Mouse (Mus musculus): Measurements from ENCODE around the gene Snrnp200. TPM values are rescaled to one million over a fixed set of nuclear protein-coding genes. Genes with fewer than 3 reads are reported as not detected.
A peak's percentile ranks its signal among the peaks of the same experiment; 100 is the strongest.

Snrnp200 gene
- polyA plus RNA-seq, 1 experiment from 2014 or later: 54.0 TPM

DNA sequence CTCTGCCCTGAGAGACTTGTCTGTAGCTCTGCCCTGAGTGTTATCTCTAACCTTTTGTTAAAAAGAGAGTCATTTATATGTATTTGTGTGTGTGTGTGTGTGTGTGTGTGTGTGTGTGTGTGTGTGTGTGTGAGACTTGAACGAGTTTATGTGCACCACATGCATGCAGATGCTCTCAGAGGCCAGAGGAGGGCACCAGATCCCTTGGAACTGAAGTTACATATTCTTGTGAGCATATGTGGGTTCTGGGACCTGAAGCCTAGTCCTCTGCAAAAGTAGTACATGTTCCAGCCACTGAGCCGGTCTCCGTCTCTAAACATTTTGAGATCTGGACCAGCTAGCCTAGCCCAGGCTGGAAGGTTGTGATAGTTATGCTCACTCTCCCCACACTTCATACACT lies 17.1 kb downstream of the Snrnp200 start:
- WGBS: 96% methylated on average over 3 of the region's 3 CpGs
- H3K4me3 ChIP-seq: no peak overlapping the region

DNA sequence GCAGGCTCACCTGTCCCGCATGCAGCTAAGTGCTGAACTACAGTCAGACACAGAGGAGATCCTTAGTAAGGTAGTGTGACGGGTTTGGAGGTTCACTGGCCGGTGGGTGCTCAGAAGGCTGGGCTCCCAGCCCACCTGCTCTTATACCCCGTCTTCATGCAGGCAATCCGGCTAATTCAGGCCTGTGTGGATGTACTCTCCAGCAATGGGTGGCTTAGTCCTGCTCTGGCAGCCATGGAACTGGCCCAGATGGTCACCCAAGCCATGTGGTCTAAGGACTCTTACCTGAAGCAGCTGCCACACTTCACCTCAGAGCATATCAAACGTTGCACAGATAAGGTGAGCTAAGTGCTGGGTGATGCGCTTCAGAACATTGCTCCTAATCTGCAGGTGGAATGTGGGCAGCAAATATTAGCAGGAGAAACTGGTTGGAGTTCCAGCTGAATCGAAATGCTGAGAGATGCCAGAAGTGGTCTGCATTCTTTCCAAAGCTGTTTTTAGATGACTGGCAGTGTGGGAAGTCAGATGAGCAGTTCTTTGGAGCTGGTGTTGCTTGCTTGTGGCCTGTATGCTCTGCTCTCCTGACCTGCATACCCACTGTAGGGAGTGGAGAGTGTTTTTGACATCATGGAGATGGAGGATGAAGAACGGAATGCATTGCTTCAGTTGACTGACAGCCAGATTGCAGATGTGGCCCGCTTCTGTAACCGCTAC lies 29.9 kb downstream of the Snrnp200 start:
- Histone ChIP-seq H3K9me3 (no peaks in the 10 kb centered on the region), H3K36me3 (peaks cover 90% of the 10 kb centered on the region), H3K4me1 (no peaks in the 10 kb centered on the region), H3K27ac (no peak overlapping the region), H3K4me3 (no peak overlapping the region), H3K4me2 (no peak overlapping the region), H3K27me3 (no peaks in the 10 kb centered on the region), H3K9ac (no peak overlapping the region)
- 85% methylated on average over 11 of the region's 11 CpGs for WGBS
- no peak for ATAC-seq (ENCODE audit: borderline replicate concordance, extremely low read depth, low FRiP score, low TSS enrichment)

More for the DNA sequence above, 17.1 kb downstream of the Snrnp200 start:
- Histone ChIP-seq H3K27me3 (no peaks in the 10 kb centered on the region), H3K9me3 (no peaks in the 10 kb centered on the region), H3K4me2 (no peak overlapping the region), H3K4me1 (no peaks in the 10 kb centered on the region), H3K27ac (no peak overlapping the region), H3K36me3 (peaks cover 95% of the 10 kb centered on the region), H3K9ac (no peak overlapping the region)
- no peak for ATAC-seq (ENCODE audit: borderline replicate concordance, extremely low read depth, low FRiP score, low TSS enrichment)

DNA sequence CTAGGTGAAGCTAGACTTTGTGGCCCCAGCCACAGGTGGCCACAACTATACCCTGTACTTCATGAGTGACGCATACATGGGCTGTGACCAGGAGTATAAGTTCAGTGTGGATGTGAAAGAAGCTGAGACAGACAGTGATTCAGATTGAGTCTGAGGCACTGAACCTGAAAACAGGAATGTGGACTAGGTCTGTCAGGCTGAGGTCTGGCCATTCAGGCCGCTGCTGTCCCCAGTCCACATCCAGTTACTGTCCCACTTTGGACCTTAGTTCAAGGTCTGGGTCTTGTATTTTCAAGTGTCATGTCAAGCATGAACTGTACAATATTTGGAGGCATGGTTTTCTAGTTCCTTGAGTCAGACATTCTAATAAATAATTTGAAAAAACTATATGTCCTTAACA lies 31.9 kb downstream of the Snrnp200 start:
- WGBS: 96% methylated on average over 2 of the region's 2 CpGs
- Histone ChIP-seq H3K4me3 (no peak overlapping the region), H3K27ac (no peak overlapping the region), H3K27me3 (no peaks in the 10 kb centered on the region), H3K9ac (no peak overlapping the region), H3K36me3 (peaks cover 88% of the 10 kb centered on the region), H3K4me1 (no peaks in the 10 kb centered on the region), H3K4me2 (no peak overlapping the region), H3K9me3 (no peaks in the 10 kb centered on the region)
- no peak for ATAC-seq (ENCODE audit: borderline replicate concordance, extremely low read depth, low FRiP score, low TSS enrichment)

DNA sequence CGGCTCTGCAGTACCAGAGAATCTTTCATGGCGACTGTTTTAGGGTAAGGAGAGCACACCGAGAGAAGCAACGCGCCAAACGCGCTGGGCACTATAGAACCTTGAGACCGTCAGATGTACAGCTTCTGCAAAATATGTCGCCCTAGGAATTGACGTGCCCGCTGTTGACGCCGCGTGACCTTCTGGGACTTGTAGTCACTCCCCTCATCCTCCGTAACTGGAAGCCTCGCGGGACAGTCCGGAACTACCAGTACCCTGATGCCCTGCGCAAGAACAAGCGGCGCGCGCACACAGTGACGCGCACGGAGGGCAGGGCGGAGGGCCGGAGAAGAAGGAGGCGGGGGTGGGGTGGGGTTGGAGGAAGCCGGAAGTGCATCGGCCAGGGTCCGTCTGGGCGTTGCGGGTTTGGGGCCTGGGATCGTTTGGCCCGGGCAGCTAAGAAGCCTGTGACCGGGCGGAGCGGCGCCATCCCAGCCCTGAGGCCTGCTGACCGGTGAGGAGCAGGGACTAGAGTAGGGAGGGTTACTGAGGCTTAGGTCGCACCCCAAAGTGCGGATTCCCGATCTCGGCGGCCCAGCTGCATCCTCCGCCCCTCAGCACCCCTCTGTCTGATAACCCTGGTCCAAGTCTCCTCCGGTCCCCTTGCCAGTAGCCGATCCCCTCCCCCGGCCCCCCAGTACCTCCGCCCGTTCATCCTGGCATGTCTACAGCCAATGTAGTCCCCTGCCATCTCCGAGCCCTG lies 39.6 kb downstream of the Snrnp200 start, which contains the start of the genes Ciao1 and Tmem127:
Gene Ciao1, minus strand, starts transcription at position 225 of the 742 bp plus-strand sequence.
Gene Tmem127, plus strand, starts transcription at position 317 of the 742 bp plus-strand sequence.
- no peaks in the 10 kb centered on the region for H3K9me3 ChIP-seq
- H3K36me3 ChIP-seq: peaks cover 35% of the 10 kb centered on the region
- H3K4me2 ChIP-seq: peak within 1 kb of the TSS; percentile 97
- peak; percentile 99 for ATAC-seq (ENCODE audit: borderline replicate concordance, extremely low read depth, low FRiP score, low TSS enrichment)
- peak within 1 kb of the TSS; percentile 88 for H3K9ac ChIP-seq
- WGBS: under 1% methylated on average over 52 of the region's 53 CpGs
- H3K4me1 ChIP-seq: peaks cover 24% of the 10 kb centered on the region
- peak within 1 kb of the TSS; percentile 75 for H3K4me3 ChIP-seq
- H3K27me3 ChIP-seq: no peaks in the 10 kb centered on the region
- H3K27ac ChIP-seq: peak within 1 kb of the TSS; percentile 47

DNA sequence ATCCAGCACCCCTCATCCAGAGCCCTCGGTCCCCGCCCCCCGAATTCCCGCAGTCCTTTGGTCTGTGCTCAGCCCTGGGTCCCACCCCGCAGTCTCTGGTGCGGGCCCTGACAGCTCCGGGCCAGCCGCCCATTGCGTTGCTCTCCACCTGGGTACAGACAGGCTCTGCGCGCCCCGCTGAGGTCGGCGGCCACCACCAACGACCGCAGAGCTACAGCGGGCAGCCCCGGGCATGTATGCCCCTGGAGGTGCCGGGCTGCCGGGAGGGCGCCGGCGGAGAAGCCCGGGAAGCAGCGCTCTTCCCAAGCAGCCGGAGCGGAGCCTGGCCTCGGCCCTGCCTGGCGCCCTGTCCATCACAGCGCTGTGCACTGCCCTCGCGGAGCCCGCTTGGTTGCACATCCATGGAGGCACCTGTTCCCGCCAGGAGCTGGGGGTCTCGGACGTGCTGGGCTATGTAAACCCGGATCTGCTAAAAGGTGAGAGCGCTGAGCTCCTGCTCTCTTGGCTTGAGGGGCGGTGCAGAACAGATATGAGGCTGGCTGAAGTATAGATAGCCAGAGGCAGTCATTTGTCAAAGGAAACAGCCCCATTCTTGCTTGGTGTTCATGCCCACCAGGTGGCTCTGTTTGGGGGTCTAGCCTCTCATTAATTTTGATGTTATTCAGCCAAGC lies 40.3 kb downstream of the Snrnp200 start:
- H3K27ac ChIP-seq: peak overlapping the region; percentile 47
- no peaks in the 10 kb centered on the region for H3K9me3 ChIP-seq
- ATAC-seq (ENCODE audit: borderline replicate concordance, extremely low read depth, low FRiP score, low TSS enrichment): peak; percentile 53
- H3K4me3 ChIP-seq: peak overlapping the region; percentile 75
- H3K27me3 ChIP-seq: no peaks in the 10 kb centered on the region
- H3K4me1 ChIP-seq: peaks cover 24% of the 10 kb centered on the region
- WGBS: under 1% methylated on average over 39 of the region's 39 CpGs
- peaks cover 29% of the 10 kb centered on the region for H3K36me3 ChIP-seq
- peak overlapping the region; percentile 97 for H3K4me2 ChIP-seq
- H3K9ac ChIP-seq: peak overlapping the region; percentile 88

DNA sequence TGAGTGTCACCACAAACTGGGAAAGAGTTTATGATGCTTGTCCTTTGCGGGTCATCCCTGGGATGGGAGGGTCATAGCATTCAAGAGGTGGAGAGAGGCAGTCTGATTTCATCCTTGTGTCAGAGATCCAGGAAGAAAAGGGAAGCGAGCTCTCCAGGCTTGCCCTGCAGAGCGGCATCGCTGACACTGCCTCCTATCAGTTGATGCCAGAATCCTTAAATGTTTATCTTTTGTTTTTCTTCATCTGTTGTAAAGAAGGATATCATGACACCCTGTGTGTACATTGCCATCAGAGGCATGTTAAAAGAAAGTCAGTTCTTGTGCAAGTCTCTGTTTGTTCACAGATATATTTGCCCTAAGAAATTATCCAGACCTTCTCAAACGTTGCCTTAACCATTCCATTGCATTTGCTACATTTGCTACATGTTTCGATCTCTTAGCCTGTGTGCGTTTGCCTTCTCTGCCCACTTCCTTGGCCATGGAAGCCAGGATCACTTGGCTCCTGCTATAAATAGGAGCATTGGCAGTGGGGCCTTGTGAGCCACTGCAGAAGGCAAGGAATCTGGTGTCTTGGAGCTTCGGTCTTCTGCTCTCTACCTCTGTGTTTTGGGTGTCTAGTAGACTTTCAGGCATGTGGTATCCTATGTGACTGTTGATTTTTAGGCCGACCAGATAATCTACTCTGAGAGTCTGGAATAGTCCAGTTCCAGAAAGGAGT lies 42.3 kb downstream of the Snrnp200 start:
- no peak overlapping the region for H3K4me2 ChIP-seq
- no peak for ATAC-seq (ENCODE audit: borderline replicate concordance, extremely low read depth, low FRiP score, low TSS enrichment)
- H3K9me3 ChIP-seq: no peaks in the 10 kb centered on the region
- peaks cover 24% of the 10 kb centered on the region for H3K4me1 ChIP-seq
- WGBS: 92% methylated on average over 9 of the region's 9 CpGs
- H3K4me3 ChIP-seq: no peak overlapping the region
- no peak overlapping the region for H3K27ac ChIP-seq
- H3K9ac ChIP-seq: no peak overlapping the region
- H3K36me3 ChIP-seq: peaks cover 10% of the 10 kb centered on the region
- no peaks in the 10 kb centered on the region for H3K27me3 ChIP-seq

DNA sequence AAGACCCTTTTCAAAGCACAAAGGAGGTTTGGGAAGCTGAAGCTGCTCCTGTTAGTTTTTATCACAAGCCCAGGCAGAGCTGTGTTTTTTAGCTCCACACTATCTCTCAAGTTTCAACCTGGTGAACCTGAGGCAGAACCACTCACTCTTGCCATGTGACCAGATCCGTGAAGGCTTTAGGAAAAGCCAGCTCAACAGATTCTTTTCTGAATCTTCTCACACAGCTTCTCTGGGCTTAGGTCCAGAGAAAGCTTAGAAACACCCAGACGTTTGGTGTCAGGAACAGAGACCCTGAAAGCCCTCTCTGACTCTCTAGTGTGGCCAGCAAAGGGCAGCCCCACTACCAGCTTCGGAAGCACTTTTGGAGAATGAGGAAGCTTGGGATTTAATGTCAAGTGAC lies 43.3 kb downstream of the Snrnp200 start:
- H3K27ac ChIP-seq: no peak overlapping the region
- WGBS: 69% methylated on average over 3 of the region's 3 CpGs
- no peak overlapping the region for H3K4me2 ChIP-seq
- no peaks in the 10 kb centered on the region for H3K9me3 ChIP-seq
- H3K9ac ChIP-seq: no peak overlapping the region
- no peak overlapping the region for H3K4me3 ChIP-seq
- peaks cover 4% of the 10 kb centered on the region for H3K36me3 ChIP-seq
- no peaks in the 10 kb centered on the region for H3K27me3 ChIP-seq
- ATAC-seq (ENCODE audit: borderline replicate concordance, extremely low read depth, low FRiP score, low TSS enrichment): no peak
- peaks cover 21% of the 10 kb centered on the region for H3K4me1 ChIP-seq

DNA sequence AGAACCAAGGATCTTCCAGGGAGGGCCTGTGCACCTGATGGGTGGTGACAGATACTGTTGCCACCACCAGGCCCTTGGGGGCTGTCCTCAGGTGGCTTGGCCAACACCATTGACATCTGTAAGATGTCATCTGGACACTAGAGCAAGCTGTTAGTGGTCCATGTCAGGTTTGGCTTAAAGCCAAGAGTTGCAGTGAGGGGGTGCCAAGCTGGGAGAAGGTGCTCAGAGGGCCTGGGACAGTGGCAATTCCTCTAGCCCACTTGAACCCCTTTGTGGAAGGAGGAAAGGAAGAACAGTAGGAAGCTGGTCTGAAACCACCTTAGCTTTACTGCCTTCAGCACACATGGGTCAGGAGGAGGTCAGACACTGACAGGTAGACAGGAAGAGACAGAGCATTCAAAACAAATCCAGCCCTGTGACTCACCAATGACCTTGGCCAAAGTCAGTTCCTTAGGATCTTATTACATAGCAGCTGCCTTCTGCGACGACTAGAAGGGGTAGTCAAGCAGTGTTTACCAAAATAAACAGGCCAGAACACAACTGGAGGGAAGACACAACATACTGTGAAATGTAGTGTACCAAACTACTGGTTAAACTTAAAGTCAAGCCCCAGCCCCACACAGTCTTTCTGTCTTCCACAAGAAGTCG lies 43.8 kb downstream of the Snrnp200 start:
- no peak overlapping the region for H3K9ac ChIP-seq
- no peaks in the 10 kb centered on the region for H3K9me3 ChIP-seq
- WGBS: 64% methylated on average over 3 of the region's 3 CpGs
- peaks cover 9% of the 10 kb centered on the region for H3K36me3 ChIP-seq
- no peak overlapping the region for H3K4me2 ChIP-seq
- no peak overlapping the region for H3K27ac ChIP-seq
- H3K4me1 ChIP-seq: peaks cover 16% of the 10 kb centered on the region
- H3K4me3 ChIP-seq: no peak overlapping the region
- ATAC-seq (ENCODE audit: borderline replicate concordance, extremely low read depth, low FRiP score, low TSS enrichment): no peak
- H3K27me3 ChIP-seq: no peaks in the 10 kb centered on the region

DNA sequence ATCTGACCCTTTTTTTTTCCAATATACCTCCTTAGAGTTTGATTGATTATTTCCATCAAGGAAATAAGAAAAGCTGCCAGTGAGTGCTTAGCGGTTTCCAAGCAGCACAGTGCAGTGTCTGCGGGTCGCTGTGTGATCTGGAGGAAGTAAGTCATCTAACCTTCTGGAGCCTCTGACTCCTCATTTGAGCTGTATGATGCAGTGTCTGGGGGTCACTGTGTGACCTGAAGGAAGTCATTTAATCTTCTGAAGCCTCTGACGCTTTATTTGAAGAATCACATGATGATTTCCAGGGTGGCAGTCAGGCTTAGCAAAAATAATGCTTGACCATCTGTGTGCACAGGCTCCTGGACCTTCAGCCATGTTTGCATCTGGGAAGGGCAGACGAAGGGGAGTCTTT lies 44.6 kb downstream of the Snrnp200 start:
- Histone ChIP-seq H3K4me1 (peaks cover 14% of the 10 kb centered on the region), H3K9ac (no peak overlapping the region), H3K4me2 (no peak overlapping the region), H3K36me3 (peaks cover 16% of the 10 kb centered on the region), H3K27me3 (no peaks in the 10 kb centered on the region), H3K9me3 (no peaks in the 10 kb centered on the region), H3K4me3 (no peak overlapping the region), H3K27ac (no peak overlapping the region)
- ATAC-seq (ENCODE audit: borderline replicate concordance, extremely low read depth, low FRiP score, low TSS enrichment): no peak
- WGBS: 56% methylated on average over 5 of the region's 5 CpGs

DNA sequence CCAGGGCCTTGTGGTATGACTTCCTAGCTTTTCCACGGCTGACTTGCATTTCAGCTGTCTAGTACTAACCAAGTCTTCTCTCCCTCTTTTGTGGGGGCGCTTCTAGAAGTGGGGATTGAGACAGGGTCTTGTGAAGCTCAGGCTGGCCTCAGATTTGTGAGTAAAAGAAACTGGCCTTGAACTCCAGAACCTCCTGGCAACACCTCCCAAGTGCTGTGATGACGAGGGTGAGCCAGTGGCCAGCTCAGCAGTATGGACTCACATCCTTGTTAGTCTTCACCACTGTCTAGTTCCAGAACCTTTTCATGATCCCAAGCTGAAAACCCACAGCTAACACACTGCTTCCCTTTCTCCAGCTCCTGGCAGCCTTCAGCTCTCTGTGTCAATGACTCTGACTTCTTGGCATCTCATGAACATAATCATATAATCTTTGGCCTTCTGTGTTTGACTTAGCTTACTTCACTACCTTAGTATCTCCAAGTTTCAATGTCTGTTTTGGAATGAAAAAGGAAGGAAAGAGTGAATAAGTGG lies 46.5 kb downstream of the Snrnp200 start:
- Histone ChIP-seq H3K9me3 (no peaks in the 10 kb centered on the region), H3K27ac (no peak overlapping the region), H3K9ac (no peak overlapping the region), H3K4me2 (no peak overlapping the region), H3K27me3 (no peaks in the 10 kb centered on the region), H3K36me3 (peaks cover 29% of the 10 kb centered on the region), H3K4me3 (no peak overlapping the region), H3K4me1 (peaks cover 2% of the 10 kb centered on the region; the same call in 1 of the 2 replicates)
- 79% methylated on average over 3 of the region's 3 CpGs for WGBS
- ATAC-seq (ENCODE audit: borderline replicate concordance, extremely low read depth, low FRiP score, low TSS enrichment): no peak

DNA sequence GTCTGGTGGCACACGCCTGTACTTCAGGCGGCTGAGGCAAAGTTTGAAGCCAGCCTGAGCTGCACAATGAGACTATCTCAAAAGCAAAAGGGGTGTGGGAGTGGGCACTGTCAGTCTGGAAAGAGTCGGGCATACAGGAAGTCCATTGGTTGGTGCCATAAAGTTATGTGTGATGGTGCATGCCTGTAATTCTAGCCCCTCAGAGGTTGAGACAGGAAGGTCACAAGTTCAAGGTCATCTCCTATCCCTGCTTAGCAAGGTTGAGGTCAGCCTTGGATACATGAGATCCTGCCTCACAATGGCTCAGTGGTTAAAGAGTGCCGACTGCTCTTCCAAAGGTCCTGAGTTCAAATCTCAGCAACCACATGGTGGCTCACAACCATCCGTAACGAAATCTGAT lies 47.1 kb downstream of the Snrnp200 start:
- no peak for ATAC-seq (ENCODE audit: borderline replicate concordance, extremely low read depth, low FRiP score, low TSS enrichment)
- 84% methylated on average over 6 of the region's 6 CpGs for WGBS
- H3K27ac ChIP-seq: no peak overlapping the region
- no peaks in the 10 kb centered on the region for H3K27me3 ChIP-seq
- H3K4me2 ChIP-seq: no peak overlapping the region
- H3K9me3 ChIP-seq: no peaks in the 10 kb centered on the region
- H3K36me3 ChIP-seq: peaks cover 29% of the 10 kb centered on the region
- no peak overlapping the region for H3K9ac ChIP-seq
- H3K4me3 ChIP-seq: no peak overlapping the region
- H3K4me1 ChIP-seq: no peaks in the 10 kb centered on the region
